Mouse (Mus musculus) heart, postnatal 25 days (tissue): ENCODE results near the gene Gcgr. TPM values are rescaled to one million over a fixed set of nuclear protein-coding genes. Genes with fewer than 3 reads are reported as not detected.
"Not testable (repeated sequence)": the region's sequence is repeated elsewhere in the genome, so short reads cannot be mapped to it uniquely, and the experiment has no call there.

Experiments used
- DNase-seq: peaks from one replicate; pipeline ENCODE4 v3.0.0; 2022; ENCODE audit warnings: low spot score
- intact Hi-C: fragments of 180-260 bp; cut with DNase I; formaldehyde crosslinking; loops from one replicate; pipeline ENCODE4 v1.15.1; 2025
- total RNA-seq, 2 experiments: library from RNA; stranded (reverse); gene quantifications; 2 replicates each; pipeline ENCODE4 v1.2.3; 2021

Gene Gcgr
- total RNA-seq, 2 experiments from 2014 or later = 1.3 to 1.5 TPM

DNA sequence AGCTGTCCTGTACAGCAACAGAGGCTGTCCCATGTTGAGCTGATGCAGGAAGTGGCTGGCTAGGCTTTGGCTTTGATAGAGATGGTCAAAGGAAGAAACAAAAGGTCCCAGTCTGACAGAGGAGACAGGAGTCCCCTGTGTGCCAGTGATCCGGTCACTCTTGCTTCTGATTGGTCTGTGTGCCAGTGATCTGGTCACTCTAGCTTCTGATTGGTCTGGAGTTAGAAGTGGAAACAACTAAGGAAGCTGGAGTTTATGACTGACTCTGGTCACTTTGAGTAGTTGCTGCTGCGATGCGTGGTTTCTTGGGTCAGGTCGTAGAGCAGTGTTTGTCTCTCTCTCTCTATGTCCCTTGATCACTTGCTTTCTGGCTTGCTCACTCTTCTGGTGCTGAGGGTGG is 28.8 kb upstream of the Gcgr start:
- no peak for DNase-seq
- intact Hi-C loops = no loop called here

- no peak for DNase-seq
- intact Hi-C loops = no loop called here
These were observed 24.8 kb upstream of the Gcgr start for GRCm38 (mm10) chr11:120505661-120506060.

GRCm38 (mm10) chr11:120506899-120507298 is 23.6 kb upstream of the Gcgr start:
- DNase-seq = no peak
- intact Hi-C loops = no loop called here

- DNase-seq = no peak
These were observed 22.7 kb upstream of the Gcgr start for GRCm38 (mm10) chr11:120507611-120508289.

DNA sequence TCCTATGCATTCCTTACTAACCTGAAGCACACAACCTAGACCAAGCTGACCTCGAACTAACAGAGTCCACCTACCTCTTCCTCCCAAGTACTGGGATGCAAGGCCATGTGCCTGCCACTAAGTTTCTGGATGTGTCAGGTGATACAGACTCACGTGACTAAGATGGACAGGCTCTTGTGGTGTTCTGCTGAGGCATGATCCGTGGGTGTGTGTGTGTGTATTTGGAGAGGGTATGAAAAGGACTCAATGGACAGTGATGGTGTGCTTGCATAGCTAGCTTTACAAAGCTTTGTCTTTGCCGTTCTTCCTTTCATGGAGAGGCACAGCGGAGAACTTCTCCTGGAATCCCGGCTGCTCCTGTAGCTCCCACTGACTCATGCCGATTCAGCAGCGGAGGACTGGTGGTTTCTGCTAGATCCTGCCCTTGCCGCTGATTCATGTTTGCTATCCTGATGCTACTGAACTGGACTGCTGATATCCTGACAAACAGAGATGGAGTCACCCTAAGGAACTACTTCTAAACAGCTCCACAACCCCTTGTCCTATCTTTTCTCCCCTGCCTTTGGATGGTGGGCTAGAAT is 22.1 kb upstream of the Gcgr start:
- no peak for DNase-seq
- intact Hi-C loops = loop anchor here (2.0 kb wide), 1 partner anchor 20 kb away; no protein-coding TSS in a partner anchor

More at GRCm38 (mm10) chr11:120507611-120508289, 22.7 kb upstream of the Gcgr start:
- intact Hi-C loops = loop anchor here (2.0 kb wide), 1 partner anchor 19 kb away; no protein-coding TSS in a partner anchor

DNA sequence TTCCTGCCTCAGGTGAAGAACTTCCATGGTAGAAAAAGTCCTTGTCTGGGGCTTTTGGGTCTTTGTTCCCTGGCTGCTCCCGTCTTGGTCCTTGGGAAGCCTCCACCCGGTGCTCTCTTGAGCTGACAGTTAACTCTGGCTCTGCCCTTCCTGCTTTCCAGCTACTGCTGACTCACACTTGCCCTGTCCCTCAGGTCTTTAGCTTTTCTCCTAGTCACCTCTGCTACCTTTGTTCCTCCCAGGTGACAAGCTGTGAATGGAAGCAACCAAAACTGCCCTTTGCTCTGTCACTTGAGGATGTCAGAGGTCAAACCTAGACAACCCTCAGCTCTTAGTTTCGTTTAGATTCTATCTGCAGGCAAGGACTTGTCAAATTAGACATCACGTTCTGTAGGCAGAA is 20.6 kb upstream of the Gcgr start:
- intact Hi-C loops = loop anchor here (2.0 to 10.0 kb wide), 2 partner anchors 21 to 205 kb away; partner anchors contain the start of genes Cenpx and Lrrc45
- DNase-seq = no peak

- DNase-seq = no peak
- intact Hi-C loops = loop anchor here (10.0 kb wide), 1 partner anchor 204 kb away; the partner anchor contains the start of genes Cenpx and Lrrc45
These were observed 20.0 kb upstream of the Gcgr start for GRCm38 (mm10) chr11:120510375-120511030.

GRCm38 (mm10) chr11:120512790-120513453 is 17.6 kb upstream of the Gcgr start:
- intact Hi-C loops = loop anchor here (10.0 kb wide), 1 partner anchor 202 kb away; the partner anchor contains the start of genes Cenpx and Lrrc45
- no peak for DNase-seq

GRCm38 (mm10) chr11:120514262-120514661 is 16.2 kb upstream of the Gcgr start:
- intact Hi-C loops = loop anchor here (2.0 to 10.0 kb wide), 2 partner anchors 99 to 201 kb away; partner anchors contain the start of genes Cenpx and Lrrc45

DNA sequence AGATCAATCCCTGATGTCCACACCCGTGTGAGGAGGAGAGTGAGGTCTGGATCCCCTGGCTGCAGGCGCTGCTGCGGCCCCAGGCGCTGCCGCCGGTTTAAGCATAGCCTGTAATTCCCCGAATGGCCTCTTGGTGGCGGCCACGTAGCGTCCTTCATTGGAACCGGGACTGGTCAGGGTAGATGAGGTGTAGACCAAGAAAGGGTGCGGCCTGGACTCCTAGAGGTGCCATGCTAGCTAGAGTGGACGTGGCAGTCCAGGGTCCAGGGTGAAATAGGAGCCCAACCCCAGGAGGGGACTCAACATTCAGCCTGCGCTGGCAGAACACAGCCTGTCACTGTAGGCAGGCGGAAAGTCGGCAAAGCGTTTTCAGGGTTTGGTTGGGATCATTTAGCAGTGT is 14.9 kb upstream of the Gcgr start:
- intact Hi-C loops = loop anchor here (2.0 to 10.0 kb wide), 3 partner anchors 61 to 199 kb away; partner anchors contain the start of genes Cenpx and Lrrc45
- peak; percentile 71 for DNase-seq

More at GRCm38 (mm10) chr11:120514262-120514661, 16.2 kb upstream of the Gcgr start:
- not testable (repeated sequence) for DNase-seq

DNA sequence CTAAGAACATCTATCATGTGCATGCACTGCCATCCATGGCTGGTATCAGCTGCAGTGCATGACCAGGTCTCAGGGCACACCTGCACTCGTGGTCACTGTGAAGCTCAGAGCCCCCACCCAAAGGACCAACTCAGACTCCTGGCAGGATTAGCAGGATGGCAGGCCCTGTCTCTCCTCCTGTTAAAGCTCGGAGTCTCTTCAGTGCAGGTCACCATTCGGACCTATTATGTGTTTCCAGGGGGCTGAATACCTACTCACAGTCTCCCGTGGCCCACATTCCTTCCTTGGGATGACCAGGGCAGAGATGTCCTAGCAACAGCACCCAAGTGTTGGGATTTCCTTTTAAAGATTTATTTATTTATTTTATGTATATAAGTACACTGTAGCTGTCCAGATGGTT is 13.4 kb upstream of the Gcgr start:
- no peak for DNase-seq
- intact Hi-C loops = loop anchor here (2.0 to 10.0 kb wide), 2 partner anchors 60 to 198 kb away; partner anchors contain the start of genes Cenpx and Lrrc45

DNA sequence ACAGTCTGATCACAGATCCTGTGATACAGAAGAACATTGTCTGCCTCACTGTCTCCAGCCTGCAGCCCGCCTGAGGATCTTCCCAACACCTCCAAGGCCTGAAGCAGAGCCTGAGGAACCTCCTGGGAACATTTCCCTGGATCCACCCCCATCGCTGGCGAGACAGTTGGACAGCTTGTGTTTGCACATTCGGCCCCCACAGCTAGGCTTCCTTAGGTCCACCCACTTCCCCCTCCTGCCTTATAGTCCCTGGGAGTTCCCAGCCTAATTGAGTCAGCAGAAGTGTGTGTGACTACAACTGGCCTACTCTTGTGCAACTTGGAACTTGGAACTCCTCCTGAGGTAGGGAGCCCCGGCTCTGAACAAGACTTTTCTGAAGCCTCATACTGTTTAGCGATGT is 12.5 kb upstream of the Gcgr start:
- intact Hi-C loops = loop anchor here (10.0 kb wide), 1 partner anchor 197 kb away; the partner anchor contains the start of genes Cenpx and Lrrc45
- peak; percentile 64 for DNase-seq

DNA sequence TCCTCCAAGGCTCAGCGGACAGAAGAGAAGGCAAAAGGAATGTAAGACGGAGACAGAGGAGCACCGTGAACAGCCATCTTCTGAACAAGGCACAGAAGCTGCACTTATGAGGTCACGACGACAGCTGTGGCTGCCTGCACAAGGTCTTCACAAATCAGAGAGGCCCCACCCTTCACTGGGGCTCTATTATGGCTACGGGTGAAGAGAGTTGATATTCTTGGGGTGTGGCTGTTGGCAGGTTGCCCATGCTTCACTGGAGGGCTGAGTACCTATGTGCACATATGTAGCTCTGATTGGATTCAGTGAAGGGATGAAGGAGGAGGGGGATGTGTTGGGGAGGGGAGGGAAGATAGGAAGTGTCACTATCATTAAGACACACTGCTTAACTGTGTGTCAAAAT is 11.9 kb upstream of the Gcgr start:
- intact Hi-C loops = loop anchor here (10.0 kb wide), 1 partner anchor 196 kb away; the partner anchor contains the start of genes Cenpx and Lrrc45
- DNase-seq = no peak

DNA sequence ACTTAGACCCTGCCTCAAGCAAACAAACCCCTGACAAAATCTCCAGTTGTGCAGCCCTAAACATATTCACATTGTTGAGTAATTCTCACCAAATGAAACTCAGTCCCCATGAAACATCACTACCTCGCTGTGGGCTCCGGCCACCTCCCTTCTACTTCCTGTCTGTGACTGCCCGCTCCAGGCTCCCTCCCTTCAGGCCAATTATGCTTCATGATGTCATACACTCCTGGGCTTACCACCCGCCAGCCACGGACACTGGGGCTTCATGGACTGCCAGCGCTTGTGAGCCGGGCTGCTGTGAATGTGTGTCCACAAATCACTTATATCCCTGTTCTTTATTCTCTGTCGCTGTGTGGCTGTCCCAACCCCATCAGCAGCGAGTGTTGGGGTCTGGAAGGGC is 10.8 kb upstream of the Gcgr start:
- DNase-seq = peak; percentile 72
- intact Hi-C loops = loop anchor here (10.0 kb wide), 1 partner anchor 195 kb away; the partner anchor contains the start of genes Cenpx and Lrrc45

DNA sequence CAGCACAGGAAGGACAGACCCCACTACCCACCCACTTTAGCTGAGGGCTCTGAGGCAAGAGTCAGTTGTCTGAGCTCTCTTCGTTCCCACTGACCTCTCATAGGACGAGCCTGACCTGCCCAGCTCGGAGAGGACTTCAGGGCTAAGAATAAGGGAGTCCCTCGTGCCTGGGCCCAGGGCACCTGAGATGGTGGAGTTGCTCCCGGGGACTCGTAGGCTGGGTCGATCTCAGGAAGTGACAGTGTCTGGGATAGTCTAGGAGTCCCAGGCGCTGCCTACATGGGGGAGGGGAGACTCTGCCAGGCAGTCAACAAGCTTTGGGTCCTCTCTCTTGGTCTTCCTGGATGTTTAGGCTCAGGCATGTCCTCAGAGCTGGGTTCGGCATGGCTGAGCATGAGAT is 10.0 kb upstream of the Gcgr start:
- DNase-seq = no peak
- intact Hi-C loops = no loop called here

DNA sequence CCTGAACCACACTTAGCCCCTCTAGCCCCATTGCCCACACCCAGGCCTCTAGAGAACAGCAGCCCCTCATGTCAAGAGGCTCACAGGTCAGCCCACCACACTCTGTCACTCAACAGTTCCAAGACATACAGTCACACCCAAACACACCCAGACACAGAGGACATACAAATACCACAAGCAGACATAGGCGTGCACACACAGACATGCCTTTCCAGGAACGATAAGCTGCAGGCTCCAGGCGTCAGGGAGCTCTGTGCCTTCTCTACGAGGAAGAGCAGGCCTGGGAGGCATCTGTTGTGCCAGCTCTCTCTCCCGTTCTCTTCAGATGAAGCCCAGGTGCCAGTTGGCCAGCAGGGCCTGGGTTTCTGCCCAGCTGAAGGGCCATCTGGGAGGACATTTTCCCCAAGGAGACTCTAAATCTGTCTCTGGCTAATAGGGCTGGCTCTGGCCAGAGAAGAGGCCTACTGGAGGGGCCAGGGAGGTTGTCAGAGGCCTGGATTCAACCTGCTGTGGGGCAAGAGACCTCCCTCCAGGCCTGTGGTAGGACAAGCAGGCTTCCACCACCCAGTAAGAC is 9.4 kb upstream of the Gcgr start:
- DNase-seq = peak; percentile 38
- intact Hi-C loops = loop anchor here (1.0 kb wide), 1 partner anchor 17 kb away; no protein-coding TSS in a partner anchor

DNA sequence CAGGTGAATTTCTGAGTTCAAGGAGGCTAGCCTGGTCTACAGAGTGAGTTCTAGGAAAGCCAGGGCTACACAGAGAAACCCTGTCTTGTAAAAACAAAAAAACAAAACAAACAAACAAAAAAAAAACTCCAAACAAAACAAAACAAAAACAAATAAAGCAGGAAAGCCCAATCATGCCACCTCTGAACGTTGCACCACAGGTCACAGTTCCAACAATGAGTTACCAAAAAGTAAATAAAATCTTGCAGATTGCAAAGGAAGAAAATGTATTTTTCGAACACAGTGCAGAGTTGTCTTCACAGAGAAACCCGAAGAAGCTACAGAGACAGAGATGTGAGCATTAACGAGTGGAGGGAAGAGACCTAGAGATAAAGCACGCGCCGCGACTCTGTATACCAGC is 7.9 kb upstream of the Gcgr start:
- intact Hi-C loops = no loop called here
- no peak for DNase-seq

DNA sequence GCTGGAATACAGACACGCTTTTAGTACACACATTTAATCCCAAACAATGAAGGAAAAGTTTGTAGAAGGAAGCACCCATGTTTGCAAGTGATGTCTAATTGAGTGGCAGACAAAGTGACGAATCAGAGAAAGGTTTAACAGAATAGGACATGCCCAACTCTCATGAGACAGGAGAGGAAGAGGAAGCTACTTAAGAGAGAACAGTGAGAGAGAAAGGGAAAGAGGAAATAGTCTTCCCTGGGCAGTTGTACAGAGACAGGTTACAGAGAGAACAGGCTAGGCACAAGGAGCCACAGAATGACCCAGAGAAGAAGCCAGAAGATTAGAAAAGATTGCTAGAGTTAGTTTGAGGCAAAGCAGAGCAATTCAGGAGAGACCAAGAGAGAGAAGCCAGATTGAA is 4.5 kb upstream of the Gcgr start:
- DNase-seq = no peak
- intact Hi-C loops = no loop called here

GRCm38 (mm10) chr11:120527690-120528354 is 2.7 kb upstream of the Gcgr start:
- no peak for DNase-seq
- intact Hi-C loops = no loop called here
